Mouse (Mus musculus) testis, postnatal 14 days (tissue): ENCODE results near the gene Dlx5.

Experiments
- DNase-seq: peaks from one replicate; pipeline ENCODE4 v3.0.0; 2021; ENCODE audit warnings: low spot score

Gene Dlx5

GRCm38 (mm10) chr6:6876231-6876630 lies 5.7 kb downstream of the Dlx5 start:
- no peak for DNase-seq

GRCm38 (mm10) chr6:6875676-6876075 lies 6.2 kb downstream of the Dlx5 start:
- no peak for DNase-seq

DNA sequence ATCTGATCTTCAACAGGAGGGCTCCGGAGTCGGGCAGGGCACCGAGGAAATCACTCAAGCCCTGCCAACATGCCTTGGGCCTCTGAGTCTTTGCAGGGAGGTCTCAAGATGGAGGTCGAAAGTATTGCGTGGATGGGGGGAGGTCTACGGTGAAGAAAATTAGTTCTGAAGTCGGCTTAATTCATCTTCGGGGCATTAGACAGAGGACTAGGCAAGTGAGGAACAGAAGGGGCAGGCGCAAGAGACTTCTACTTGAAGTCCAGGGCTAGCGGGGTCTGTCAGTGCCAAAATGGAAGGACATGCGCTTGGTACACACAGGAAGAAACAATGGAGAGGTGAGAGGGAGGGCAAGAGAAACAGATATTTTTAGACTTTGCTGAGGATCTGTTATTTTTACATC lies 6.7 kb downstream of the Dlx5 start:
- no peak for DNase-seq

DNA sequence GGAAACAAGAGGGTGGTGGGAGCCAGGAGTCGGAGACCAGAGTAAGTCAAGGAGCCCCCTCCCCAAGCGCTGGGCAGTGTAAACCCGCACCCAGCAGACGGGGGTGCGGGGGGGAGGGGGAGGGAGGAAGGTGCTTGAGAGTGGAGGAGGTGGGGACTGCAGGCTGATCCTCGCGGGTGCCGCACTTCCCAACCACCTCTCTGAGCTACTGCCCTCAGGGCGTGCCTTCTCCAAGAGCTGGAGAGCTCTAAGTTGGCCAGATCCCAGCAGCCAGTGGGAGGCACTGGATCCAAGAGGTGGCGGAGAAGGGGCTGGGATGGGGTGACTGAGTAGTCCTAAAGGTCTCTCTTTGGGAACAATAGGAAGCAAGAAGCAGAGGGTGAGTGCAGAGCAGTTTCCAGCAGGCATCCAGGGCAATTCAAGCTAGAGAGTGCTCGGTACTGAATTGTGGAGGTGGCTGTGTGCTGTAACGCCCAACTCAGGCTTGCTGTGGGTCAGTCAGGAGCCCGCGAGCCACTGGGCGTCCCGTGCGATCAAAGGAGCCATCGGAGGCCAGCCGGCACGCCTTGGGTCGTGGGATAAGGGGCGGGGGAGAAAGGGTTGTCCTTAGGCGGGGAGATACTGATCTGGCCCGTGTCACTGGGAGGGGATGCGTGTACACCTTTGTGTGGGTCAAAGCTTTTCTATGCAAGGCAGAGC lies 7.7 kb downstream of the Dlx5 start:
- no peak for DNase-seq

- no peak for DNase-seq
Observed at GRCm38 (mm10) chr6:6873476-6874072, 8.3 kb downstream of the Dlx5 start.

- DNase-seq: no peak
Observed at GRCm38 (mm10) chr6:6872873-6873272, 9.0 kb downstream of the Dlx5 start.

DNA sequence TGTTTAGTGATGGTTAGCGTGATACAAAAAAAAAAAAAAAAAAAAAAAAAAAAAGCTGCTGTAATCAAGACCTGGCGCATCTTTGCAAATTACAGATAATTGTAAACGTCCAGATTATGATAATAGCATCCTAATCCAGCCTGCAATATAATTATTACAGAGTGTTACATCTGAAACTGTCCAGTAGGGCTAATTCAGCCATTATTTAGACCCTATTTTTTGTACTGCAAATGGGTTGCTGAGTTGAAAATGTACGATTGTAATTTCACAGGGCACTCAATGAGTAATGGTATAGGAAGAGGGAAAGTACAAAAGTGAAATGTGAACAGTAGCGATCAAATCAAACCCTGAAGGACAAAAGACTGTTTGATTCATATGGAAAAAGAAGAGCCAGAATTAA lies 10.2 kb downstream of the Dlx5 start:
- DNase-seq: no peak

DNA sequence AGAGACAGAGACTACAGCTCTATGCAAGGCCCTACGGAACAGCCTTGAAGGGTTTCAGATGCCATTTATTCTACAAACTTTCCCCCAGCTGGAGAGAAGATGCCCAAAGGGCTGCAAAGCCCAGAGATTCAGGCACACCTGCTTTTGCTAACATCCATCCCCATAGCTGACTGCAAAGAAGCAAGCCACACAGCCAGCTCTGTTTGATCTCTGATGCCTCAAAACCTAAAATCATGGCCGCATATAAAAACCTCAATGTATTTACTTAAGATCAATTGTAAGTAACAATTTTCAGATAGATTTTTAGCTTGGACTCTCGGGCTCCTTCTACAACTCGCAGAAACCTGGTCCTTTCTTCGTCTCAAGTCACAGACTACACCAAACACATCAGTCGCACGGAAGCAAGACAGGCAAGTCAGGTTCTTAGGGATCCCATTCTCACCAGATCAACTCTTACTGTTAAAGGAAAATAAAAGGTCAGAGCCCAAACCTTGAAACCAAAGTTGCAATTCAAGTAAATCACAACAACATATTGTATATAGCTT lies 10.9 kb downstream of the Dlx5 start:
- DNase-seq: no peak

- DNase-seq: no peak
Observed at GRCm38 (mm10) chr6:6869961-6870800, 11.7 kb downstream of the Dlx5 start.

DNA sequence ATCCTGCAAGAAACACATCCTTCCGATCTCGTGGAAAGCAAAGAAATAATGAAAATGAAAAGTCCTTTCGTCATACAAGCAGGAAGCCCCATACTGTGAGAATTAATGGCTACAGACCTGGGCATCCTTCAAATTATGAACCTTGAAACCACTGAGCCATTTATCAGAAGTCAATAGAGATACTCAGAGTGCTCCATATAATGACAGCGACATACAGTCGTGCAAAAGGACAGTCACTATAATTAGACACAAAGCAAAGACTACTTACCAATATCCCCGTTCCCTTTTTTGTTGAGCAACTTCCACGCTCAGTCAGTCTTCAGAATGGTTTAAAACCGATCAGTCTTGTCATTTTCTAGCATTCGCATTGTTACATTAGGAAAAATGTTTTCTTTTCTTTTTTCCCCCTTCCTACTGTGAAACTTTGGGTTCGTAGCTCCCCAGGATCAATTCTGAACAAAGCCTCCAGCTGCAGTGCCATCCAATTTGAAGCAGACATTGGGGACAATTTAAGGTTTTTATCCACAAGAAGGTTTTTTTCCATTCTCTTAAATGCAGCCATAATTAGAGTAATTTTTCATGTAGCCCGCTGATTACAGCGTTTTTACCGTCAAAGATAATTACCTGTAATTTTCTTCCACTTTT lies 12.7 kb downstream of the Dlx5 start:
- no peak for DNase-seq

- DNase-seq: no peak
Observed at GRCm38 (mm10) chr6:6867031-6867430, 14.9 kb downstream of the Dlx5 start.

- DNase-seq: no peak
Observed at GRCm38 (mm10) chr6:6864441-6865440, 17.1 kb downstream of the Dlx5 start.

DNA sequence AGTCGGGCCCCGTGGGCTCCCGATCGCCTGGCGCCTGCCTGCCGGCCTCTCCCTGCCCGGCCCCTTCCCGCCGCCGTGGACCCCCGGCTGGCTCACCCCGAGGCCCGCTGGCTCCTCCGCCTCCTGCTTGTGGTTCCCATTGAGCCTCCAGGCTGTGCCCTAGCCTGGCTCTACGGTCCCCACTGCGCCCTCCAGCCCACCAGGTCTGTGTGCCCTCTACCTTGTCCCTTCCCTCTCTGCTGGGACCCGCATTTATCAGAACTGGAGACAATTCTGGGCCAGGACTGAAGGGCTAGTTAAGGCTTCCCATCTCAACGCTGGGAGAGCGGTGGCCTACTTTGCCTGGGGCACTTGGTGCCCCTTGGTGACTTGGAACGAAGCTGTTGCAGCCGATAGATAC lies 17.9 kb downstream of the Dlx5 start:
- DNase-seq: no peak

DNA sequence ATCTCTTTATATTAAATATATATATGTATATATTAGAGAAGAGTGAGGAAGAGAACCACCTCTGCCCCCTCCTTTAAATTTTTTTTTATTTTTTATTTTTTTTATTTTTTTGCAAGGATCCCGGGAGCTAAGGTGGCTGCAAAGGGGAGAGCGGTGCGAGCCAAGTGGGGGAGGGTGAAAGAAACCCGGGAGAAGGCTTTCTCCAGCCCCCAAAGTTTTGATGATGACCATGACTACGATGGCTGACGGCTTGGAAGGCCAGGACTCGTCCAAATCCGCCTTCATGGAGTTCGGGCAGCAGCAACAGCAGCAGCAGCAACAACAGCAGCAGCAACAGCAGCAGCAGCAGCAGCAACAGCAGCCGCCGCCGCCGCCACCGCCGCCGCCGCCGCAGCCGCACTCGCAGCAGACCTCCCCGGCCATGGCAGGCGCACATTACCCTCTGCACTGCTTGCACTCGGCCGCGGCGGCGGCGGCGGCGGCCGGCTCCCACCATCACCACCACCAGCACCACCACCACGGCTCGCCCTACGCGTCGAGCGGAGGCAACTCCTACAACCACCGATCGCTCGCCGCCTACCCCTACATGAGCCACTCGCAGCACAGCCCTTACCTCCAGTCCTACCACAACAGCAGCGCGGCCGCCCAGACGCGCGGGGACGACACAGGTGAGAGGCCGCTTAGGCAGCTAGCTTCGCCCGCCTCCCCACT lies 18.6 kb downstream of the Dlx5 start, which contains the start of gene Dlx6:
Dlx6 (plus strand) TSS at position 175 of the 711 bp plus-strand sequence.
- DNase-seq: peak; percentile 33

DNA sequence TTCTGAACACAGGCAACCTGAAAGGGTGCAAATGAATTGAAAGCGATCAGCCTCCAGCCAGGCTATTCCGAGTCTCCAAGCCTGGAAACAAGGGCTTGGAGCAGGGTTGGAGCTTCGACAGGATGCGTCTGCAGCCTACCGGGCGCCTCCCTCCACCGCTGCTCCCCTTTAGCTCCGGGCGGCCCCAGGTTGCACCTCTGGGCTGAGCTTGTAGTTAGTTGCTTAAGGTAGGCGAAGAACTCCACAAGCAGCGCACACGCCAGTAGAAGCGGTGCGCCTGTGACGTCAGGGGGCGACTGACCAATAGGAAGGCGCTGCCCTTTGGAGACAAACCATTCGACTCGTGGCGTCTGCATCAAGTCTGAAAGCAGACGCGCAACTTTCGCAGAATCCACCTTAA lies 19.3 kb downstream of the Dlx5 start:
- DNase-seq: peak; percentile 60

- DNase-seq: no peak
Observed at GRCm38 (mm10) chr6:6861798-6862428, 20.0 kb downstream of the Dlx5 start.

DNA sequence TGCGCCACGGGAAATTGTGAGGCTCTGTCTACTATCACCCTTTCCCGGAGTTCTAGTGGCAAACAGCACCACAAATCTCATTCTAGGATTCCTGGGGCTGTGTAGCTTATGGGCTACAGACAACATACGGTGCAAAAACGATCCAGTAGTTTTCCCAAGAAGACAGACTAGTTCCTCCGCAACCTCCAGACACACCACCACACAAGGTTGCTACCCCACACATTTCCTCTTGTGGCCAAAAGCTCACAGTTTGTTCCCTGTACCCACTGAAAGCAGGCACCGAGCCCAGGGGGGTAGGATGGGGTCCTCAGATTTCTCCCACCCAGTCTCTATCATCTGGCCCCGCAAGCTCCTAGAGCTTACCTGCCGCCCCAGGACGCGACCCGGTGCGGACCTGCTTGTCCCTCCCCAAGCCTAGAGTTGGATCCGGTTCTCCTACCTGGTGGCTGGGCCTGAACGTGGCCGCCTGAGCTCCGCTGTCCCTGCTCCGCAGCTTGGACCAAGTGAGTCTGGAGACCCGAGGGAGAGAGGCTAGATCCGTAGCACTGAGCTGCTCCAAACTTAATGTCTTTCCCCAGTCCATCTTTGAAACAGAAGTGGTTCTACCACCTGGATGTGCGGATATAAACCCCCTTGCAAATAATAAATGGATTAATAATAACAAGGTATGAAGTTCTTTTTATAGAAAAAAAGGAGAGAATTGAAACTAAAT lies 20.6 kb downstream of the Dlx5 start:
- DNase-seq: no peak

DNA sequence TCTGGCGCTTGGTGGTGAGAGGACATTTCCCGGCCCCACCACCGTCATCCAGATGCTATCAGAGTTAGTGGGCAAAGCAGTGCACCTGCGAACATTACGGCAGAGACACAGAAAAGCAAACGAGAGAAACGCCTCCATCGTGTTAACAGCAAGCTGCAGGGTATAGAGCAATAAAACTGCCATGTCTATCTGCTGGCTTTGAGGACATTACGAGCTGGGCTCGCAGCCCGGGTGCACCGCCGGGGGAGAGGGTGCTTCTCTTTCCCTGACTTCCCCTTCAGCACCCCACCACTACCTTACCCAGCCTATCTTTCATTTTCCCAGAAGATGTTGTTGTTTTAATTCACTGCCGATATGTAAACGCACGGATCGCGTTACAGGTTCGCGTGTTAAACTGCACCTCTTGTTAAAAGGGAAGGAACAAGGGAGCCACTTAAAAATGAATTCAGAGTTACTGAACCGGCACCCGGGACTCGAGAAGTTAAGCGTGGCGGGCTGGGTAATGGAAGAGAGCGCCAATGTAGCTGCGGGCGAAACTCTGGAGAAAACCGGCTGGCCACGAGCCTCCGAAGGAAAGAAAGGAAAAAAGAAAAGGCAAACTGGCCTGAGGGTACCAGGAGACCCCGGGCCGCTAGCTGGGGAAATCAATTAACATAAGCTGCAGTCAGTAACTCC lies 21.3 kb downstream of the Dlx5 start:
- no peak for DNase-seq
